Mouse (Mus musculus) ES-E14 (cell line): ENCODE results near the gene Cdc42ep1.

Experiments used
- HCFC1 ChIP-seq: IDR thresholded peaks from 2 replicates; pipeline ENCODE4 v1.6.1; 2012; ENCODE audit warnings: low read length, inconsistent platforms, borderline replicate concordance; ENCODE audit not compliant: insufficient read depth
- MAFK ChIP-seq: IDR thresholded peaks from 2 replicates; pipeline ENCODE4 v1.6.1; 2014; ENCODE audit warnings: mild to moderate bottlenecking, low read depth, low read length, inconsistent platforms; ENCODE audit not compliant: insufficient read depth
- ZNF384 ChIP-seq: IDR thresholded peaks from 2 replicates; pipeline ENCODE4 v1.6.1; 2012; ENCODE audit warnings: low read depth, low read length, inconsistent platforms

- TF ChIP-seq HCFC1 = no peak
- no peak for TF ChIP-seq MAFK
- no peak for TF ChIP-seq ZNF384
These were observed 2.7 kb upstream of the Cdc42ep1 start for GRCm38 (mm10) chr15:78839744-78840143.
